Mouse (Mus musculus) cerebellum, adult 11 months (tissue): ENCODE measurements around the gene Klrc1.
"Not testable (repeated sequence)": the region's sequence is repeated elsewhere in the genome, so short reads cannot be mapped to it uniquely, and the experiment has no call there.

Experiments
- DNase-seq: peaks from one replicate; pipeline ENCODE4 v3.0.0; 2022

Gene Klrc1

GRCm38 (mm10) chr6:129678873-129679272 is at the start of gene Klrc1:
TSS of gene Klrc1 (minus strand) at chr6:129678973.
- DNase-seq: no peak

DNA sequence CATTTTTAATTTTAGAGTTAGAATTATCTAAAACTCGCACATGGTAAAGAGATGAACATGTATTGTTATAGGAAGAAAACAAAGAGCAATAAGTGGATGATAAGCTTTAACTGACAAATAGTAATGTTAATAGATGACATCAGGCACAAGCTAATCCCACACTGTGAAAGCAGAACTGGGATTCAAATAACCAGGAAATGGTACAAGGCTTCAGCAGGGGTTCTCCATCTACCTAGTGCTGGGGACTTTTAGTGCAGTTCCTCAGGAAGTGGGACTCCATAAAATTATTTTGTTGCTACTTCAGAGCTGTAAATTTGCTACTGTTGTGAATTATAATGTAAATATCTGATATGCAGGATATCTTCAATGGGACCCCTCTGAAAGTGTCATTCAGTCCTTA is 48.5 kb upstream of the Klrc1 start:
- no peak for DNase-seq

DNA sequence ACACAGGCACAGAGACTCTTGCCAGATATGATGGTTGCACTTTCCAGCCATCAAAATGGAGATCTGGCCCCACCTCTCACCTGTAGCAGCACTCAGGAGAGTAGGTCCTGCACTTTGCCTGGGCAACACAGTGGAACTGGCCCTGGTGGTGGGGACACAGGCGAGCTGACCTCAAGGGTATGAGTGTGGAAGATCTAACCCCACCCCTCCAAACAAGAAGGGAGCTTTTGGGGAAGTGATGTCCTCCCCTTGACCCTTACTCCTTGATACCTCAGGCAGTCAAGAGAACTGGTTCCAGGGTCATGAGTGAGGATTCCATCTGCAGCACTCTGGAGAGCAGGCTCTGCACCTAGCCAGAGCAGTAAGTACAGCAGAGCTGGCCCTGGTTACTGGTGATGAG is 42.6 kb upstream of the Klrc1 start:
- DNase-seq: no peak

DNA sequence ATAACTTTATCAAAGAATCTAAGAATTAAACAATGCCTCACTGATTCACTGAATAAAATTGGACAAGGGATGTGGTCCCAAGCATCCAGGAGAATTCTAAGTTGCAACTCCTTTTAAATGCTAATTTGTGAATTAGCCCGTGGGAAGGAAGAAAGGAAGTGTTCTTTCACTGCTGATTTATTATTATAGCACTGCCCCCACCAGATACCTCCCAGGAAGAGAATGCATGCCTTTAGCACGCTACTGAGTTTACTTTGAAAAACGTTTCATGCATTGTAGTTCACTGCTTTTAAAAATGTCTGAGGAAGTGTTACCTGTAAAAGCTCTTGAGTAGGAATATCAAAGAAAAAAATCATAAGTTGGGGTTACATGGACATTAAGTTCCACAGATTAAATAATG is 41.7 kb upstream of the Klrc1 start:
- DNase-seq: no peak

- no peak for DNase-seq
Measured at GRCm38 (mm10) chr6:129717032-129717431, 38.3 kb upstream of the Klrc1 start, which contains the start of gene Klri1. TSS of gene Klri1 (minus strand) at chr6:129717132.

GRCm38 (mm10) chr6:129713566-129713965 is 34.8 kb upstream of the Klrc1 start:
- DNase-seq: no peak

DNA sequence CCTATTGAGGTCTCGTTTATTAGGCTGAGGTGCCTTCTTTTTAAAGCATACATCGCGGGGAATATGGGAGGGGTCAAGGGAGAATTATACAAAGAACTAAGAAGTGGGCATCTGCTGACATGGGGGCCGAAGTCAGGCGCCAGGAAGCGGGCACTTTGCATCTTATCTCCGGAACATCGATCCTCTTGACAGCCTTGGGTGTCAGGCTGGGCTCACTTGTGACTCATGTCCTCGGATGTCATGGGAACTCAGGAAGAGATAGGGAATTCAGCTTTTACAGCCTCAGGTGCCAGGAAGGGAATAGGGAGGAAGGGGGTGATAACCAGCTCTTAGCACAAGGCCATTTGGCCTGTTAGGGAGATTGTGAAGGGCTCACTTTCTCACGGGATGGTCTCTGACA is 12.7 kb upstream of the Klrc1 start:
- not testable (repeated sequence) for DNase-seq

DNA sequence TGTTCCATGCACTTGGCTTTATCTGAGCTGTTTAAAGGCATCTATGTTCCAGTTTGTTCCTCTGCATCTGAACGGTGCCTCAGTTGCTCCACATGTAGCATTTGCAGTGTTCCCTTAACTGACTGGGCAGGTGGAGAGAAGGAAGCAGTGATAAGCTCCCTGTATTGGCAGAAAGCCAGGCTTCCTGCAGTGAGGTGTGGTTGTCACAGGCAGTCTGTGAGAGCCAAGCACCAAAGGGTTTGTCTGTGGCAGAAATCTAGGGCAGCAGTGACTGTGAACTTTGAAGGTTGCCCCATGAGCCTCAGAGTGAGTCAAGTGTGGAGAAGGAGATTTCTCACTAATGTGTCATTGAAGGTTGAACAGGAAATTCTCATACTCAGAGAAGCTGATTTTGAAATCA is 1.6 kb upstream of the Klrc1 start:
- no peak for DNase-seq

DNA sequence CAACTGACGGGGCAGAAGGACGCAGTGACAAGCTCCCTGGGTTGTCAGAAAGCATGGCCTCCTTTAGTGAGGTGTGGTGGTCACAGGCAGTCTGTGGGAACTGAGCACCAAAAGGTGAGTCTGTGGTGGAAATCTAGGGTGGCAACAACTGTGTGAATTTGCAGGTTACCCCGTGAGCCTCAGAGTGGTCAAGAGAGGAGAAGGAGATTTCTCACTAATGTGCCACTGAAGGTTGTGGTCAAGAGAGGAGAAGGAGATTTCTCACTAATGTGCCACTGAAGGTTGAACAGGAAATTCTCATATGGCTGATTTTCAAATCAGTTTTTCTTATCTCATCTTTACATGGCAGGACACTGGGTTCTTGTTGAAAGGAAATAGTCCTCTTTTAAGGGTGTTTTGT is 17.5 kb downstream of the Klrc1 start:
- not testable (repeated sequence) for DNase-seq

- not testable (repeated sequence) for DNase-seq
Measured at GRCm38 (mm10) chr6:129660589-129660988, 18.2 kb downstream of the Klrc1 start, which contains the start of gene Klrc2. TSS of gene Klrc2 (minus strand) at chr6:129660689.

GRCm38 (mm10) chr6:129644054-129644453 is 34.7 kb downstream of the Klrc1 start:
- DNase-seq: not testable (repeated sequence)

GRCm38 (mm10) chr6:129643237-129643636 is 35.5 kb downstream of the Klrc1 start, which contains the start of gene Klrc3:
TSS of gene Klrc3 (minus strand) at chr6:129643337.
- DNase-seq: not testable (repeated sequence)

DNA sequence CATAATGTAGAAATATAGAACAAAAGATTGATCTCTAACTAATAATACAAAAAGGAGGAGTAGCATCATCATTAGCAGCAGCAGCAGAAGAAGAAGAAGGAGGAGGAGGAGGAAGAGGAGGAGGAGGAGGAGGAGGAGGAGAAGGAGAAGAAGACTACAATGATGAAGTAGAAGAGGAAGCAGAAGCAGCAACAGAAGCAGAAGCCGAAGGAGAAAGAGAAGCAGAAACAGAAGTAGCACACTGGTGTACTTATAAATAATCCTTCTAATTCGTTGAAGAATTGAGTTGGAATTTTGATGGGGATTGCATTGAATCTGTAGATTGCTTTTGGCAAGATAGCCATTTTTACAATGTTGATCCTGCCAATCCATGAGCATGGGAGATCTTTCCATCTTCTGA is 47.7 kb downstream of the Klrc1 start:
- DNase-seq: not testable (repeated sequence)

DNA sequence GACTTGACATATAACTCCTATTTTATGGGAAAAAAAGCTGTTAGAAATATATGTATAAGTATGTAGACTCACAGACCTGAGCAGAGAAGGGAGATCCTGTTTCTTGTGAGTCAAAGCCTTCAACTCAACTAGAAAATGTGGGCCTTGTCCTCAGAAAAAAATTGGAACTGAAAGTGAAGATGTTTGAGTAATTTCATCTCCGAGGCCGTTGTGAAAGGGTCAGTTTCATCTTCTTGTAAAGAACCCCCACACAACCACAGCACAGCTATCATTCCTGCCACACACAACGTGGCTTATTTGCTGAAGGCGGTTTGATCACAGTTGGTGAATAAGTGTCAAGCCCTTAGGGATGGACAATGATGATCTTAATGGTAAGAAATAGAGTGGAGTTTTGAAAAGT is 55.0 kb downstream of the Klrc1 start, which contains the start of gene Klrk1:
Klrk1 (minus strand) TSS at position 130 of the 400 bp plus-strand sequence.
- DNase-seq: no peak
